Mouse (Mus musculus): Measurements from ENCODE around the gene Rfx5. TPM values are rescaled to one million over a fixed set of nuclear protein-coding genes. Genes with fewer than 3 reads are reported as not detected.

The Rfx5 gene
- polyA plus RNA-seq, 1 experiment from 2014 or later = 7.1 TPM

- no peak overlapping the region for H3K27ac ChIP-seq (ENCODE audit: low read depth, low read length)
- 83% methylated on average over 3 of the region's 3 CpGs for WGBS
- peaks cover under 1% of the 10 kb centered on the region; the same call in 1 of the 2 replicates for H3K4me1 ChIP-seq (ENCODE audit: control insufficient read depth, insufficient read depth, low read depth, low read length)
- no peaks in the 10 kb centered on the region for H3K36me3 ChIP-seq (ENCODE audit: control insufficient read depth, insufficient read depth, low read length)
- H3K9me3 ChIP-seq (ENCODE audit: control insufficient read depth, low read length) = no peaks in the 10 kb centered on the region
- H3K4me2 ChIP-seq (ENCODE audit: low read length) = no peak overlapping the region
- H3K27me3 ChIP-seq (replicated peaks; ENCODE audit: control insufficient read depth, insufficient read depth, low read length) = no peaks in the 10 kb centered on the region
- ATAC-seq = no peak
- no peak overlapping the region for H3K9ac ChIP-seq (ENCODE audit: low read depth, low read length)
- no peak overlapping the region for H3K4me3 ChIP-seq (ENCODE audit: low read length)
These were observed 4.2 kb upstream of the Rfx5 start for GRCm38 (mm10) chr3:94949645-94950044.

DNA sequence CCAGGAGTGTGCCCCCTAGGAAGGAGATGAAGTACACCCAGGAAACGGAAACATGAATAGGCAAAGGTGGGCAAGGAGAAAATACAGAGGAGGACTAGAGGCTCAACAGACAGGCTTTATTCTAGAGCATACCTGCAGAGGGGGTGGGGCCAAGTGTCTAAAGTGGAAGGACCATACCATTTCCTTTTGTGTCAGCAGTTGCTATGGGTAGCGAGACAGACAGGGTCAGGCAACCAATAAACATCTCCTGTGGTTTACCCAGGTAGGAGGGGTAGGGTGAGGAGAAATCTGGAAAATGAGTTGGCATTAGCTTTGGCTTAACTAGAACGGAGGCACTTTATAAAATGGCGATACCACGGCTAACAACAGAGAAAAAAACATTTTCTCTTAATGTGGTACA lies 1.1 kb upstream of the Rfx5 start:
- peak overlapping the region; percentile 57 for H3K4me2 ChIP-seq (ENCODE audit: low read length)
- no peaks in the 10 kb centered on the region for H3K27me3 ChIP-seq (replicated peaks; ENCODE audit: control insufficient read depth, insufficient read depth, low read length)
- no peak for ATAC-seq
- H3K27ac ChIP-seq (ENCODE audit: low read depth, low read length) = no peak overlapping the region
- no peak overlapping the region for H3K9ac ChIP-seq (ENCODE audit: low read depth, low read length)
- peaks cover 10% of the 10 kb centered on the region for H3K4me1 ChIP-seq (ENCODE audit: control insufficient read depth, insufficient read depth, low read depth, low read length)
- H3K9me3 ChIP-seq (ENCODE audit: control insufficient read depth, low read length) = no peaks in the 10 kb centered on the region
- 71% methylated on average over 5 of the region's 5 CpGs for WGBS
- peaks cover 18% of the 10 kb centered on the region for H3K36me3 ChIP-seq (ENCODE audit: control insufficient read depth, insufficient read depth, low read length)
- peak overlapping the region; percentile 80 for H3K4me3 ChIP-seq (ENCODE audit: low read length)

- H3K27ac ChIP-seq (ENCODE audit: low read depth, low read length) = peak overlapping the region; percentile 95
- peaks cover 10% of the 10 kb centered on the region for H3K4me1 ChIP-seq (ENCODE audit: control insufficient read depth, insufficient read depth, low read depth, low read length)
- peak overlapping the region; percentile 57 for H3K4me2 ChIP-seq (ENCODE audit: low read length)
- peak overlapping the region; percentile 80 for H3K4me3 ChIP-seq (ENCODE audit: low read length)
- ATAC-seq = no peak
- peak overlapping the region; percentile 56 for H3K9ac ChIP-seq (ENCODE audit: low read depth, low read length)
- WGBS = 13% methylated on average over 9 of the region's 9 CpGs
- no peaks in the 10 kb centered on the region for H3K27me3 ChIP-seq (replicated peaks; ENCODE audit: control insufficient read depth, insufficient read depth, low read length)
- peaks cover 23% of the 10 kb centered on the region for H3K36me3 ChIP-seq (ENCODE audit: control insufficient read depth, insufficient read depth, low read length)
- no peaks in the 10 kb centered on the region for H3K9me3 ChIP-seq (ENCODE audit: control insufficient read depth, low read length)
These were observed 501 bp upstream of the Rfx5 start for GRCm38 (mm10) chr3:94953384-94953763.

- ATAC-seq = no peak
- H3K9ac ChIP-seq (ENCODE audit: low read depth, low read length) = no peak overlapping the region
- H3K36me3 ChIP-seq (ENCODE audit: control insufficient read depth, insufficient read depth, low read length) = peaks cover 26% of the 10 kb centered on the region
- H3K4me2 ChIP-seq (ENCODE audit: low read length) = no peak overlapping the region
- WGBS = 90% methylated on average over 8 of the region's 8 CpGs
- no peaks in the 10 kb centered on the region for H3K9me3 ChIP-seq (ENCODE audit: control insufficient read depth, low read length)
- H3K4me3 ChIP-seq (ENCODE audit: low read length) = no peak overlapping the region
- no peak overlapping the region for H3K27ac ChIP-seq (ENCODE audit: low read depth, low read length)
- no peaks in the 10 kb centered on the region for H3K27me3 ChIP-seq (replicated peaks; ENCODE audit: control insufficient read depth, insufficient read depth, low read length)
- H3K4me1 ChIP-seq (ENCODE audit: control insufficient read depth, insufficient read depth, low read depth, low read length) = peaks cover 10% of the 10 kb centered on the region
These were observed 4.4 kb downstream of the Rfx5 start for GRCm38 (mm10) chr3:94958295-94958694.

- no peak overlapping the region for H3K27ac ChIP-seq (ENCODE audit: low read depth, low read length)
- H3K27me3 ChIP-seq (replicated peaks; ENCODE audit: control insufficient read depth, insufficient read depth, low read length) = no peaks in the 10 kb centered on the region
- 55% methylated on average over 8 of the region's 8 CpGs for WGBS
- peaks cover 7% of the 10 kb centered on the region for H3K4me1 ChIP-seq (ENCODE audit: control insufficient read depth, insufficient read depth, low read depth, low read length)
- H3K4me2 ChIP-seq (ENCODE audit: low read length) = no peak overlapping the region
- peaks cover 26% of the 10 kb centered on the region for H3K36me3 ChIP-seq (ENCODE audit: control insufficient read depth, insufficient read depth, low read length)
- no peak overlapping the region for H3K9ac ChIP-seq (ENCODE audit: low read depth, low read length)
- ATAC-seq = no peak
- no peaks in the 10 kb centered on the region for H3K9me3 ChIP-seq (ENCODE audit: control insufficient read depth, low read length)
- H3K4me3 ChIP-seq (ENCODE audit: low read length) = no peak overlapping the region
These were observed 6.0 kb downstream of the Rfx5 start for GRCm38 (mm10) chr3:94959871-94960270.

DNA sequence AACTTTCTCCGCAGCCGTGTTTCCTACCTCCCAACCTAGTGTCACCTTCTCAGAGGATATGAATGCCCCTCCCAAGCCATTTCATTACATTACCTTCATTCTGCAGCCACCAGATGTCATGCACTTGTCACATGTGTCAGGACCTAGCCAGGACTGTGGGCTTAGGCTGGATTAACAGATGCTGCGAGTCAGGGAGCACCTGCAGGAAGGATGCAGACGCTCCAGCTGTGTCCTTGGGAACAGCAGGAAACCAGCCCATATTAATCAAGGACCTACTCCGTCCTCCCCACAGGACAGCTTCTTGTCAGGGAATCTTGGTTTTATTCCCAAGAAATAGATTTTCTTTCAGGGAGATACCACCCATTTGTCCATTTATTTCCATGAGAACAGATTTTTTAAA lies 6.4 kb downstream of the Rfx5 start:
- H3K9ac ChIP-seq (ENCODE audit: low read depth, low read length) = no peak overlapping the region
- H3K27ac ChIP-seq (ENCODE audit: low read depth, low read length) = no peak overlapping the region
- WGBS = 47% methylated on average over 5 of the region's 5 CpGs
- H3K4me2 ChIP-seq (ENCODE audit: low read length) = no peak overlapping the region
- H3K9me3 ChIP-seq (ENCODE audit: control insufficient read depth, low read length) = no peaks in the 10 kb centered on the region
- H3K36me3 ChIP-seq (ENCODE audit: control insufficient read depth, insufficient read depth, low read length) = peaks cover 26% of the 10 kb centered on the region
- H3K4me1 ChIP-seq (ENCODE audit: control insufficient read depth, insufficient read depth, low read depth, low read length) = peaks cover 3% of the 10 kb centered on the region
- 0 out of 2 replicates have a peak, but pooled peaks have one; percentile 34 for ATAC-seq
- no peaks in the 10 kb centered on the region for H3K27me3 ChIP-seq (replicated peaks; ENCODE audit: control insufficient read depth, insufficient read depth, low read length)
- no peak overlapping the region for H3K4me3 ChIP-seq (ENCODE audit: low read length)

GRCm38 (mm10) chr3:94964989-94965388 lies 11.1 kb downstream of the Rfx5 start:
- Histone ChIP-seq H3K36me3 (ENCODE audit: control insufficient read depth, insufficient read depth, low read length) (no peaks in the 10 kb centered on the region), H3K4me3 (ENCODE audit: low read length) (no peak overlapping the region), H3K4me1 (ENCODE audit: control insufficient read depth, insufficient read depth, low read depth, low read length) (no peaks in the 10 kb centered on the region), H3K4me2 (ENCODE audit: low read length) (no peak overlapping the region), H3K9me3 (ENCODE audit: control insufficient read depth, low read length) (no peaks in the 10 kb centered on the region), H3K27ac (ENCODE audit: low read depth, low read length) (no peak overlapping the region), H3K9ac (ENCODE audit: low read depth, low read length) (no peak overlapping the region), H3K27me3 (replicated peaks; ENCODE audit: control insufficient read depth, insufficient read depth, low read length) (no peaks in the 10 kb centered on the region)
- 100% methylated on average over 1 of the region's 1 CpGs for WGBS
- ATAC-seq = no peak

- ATAC-seq = no peak
- Histone ChIP-seq H3K4me3 (ENCODE audit: low read length) (no peak overlapping the region), H3K9ac (ENCODE audit: low read depth, low read length) (no peak overlapping the region), H3K27ac (ENCODE audit: low read depth, low read length) (no peak overlapping the region), H3K36me3 (ENCODE audit: control insufficient read depth, insufficient read depth, low read length) (no peaks in the 10 kb centered on the region), H3K9me3 (ENCODE audit: control insufficient read depth, low read length) (no peaks in the 10 kb centered on the region), H3K27me3 (replicated peaks; ENCODE audit: control insufficient read depth, insufficient read depth, low read length) (no peaks in the 10 kb centered on the region), H3K4me2 (ENCODE audit: low read length) (no peak overlapping the region), H3K4me1 (ENCODE audit: control insufficient read depth, insufficient read depth, low read depth, low read length) (no peaks in the 10 kb centered on the region)
- WGBS = 67% methylated on average over 1 of the region's 1 CpGs
These were observed 12.0 kb downstream of the Rfx5 start for GRCm38 (mm10) chr3:94965878-94966277.

DNA sequence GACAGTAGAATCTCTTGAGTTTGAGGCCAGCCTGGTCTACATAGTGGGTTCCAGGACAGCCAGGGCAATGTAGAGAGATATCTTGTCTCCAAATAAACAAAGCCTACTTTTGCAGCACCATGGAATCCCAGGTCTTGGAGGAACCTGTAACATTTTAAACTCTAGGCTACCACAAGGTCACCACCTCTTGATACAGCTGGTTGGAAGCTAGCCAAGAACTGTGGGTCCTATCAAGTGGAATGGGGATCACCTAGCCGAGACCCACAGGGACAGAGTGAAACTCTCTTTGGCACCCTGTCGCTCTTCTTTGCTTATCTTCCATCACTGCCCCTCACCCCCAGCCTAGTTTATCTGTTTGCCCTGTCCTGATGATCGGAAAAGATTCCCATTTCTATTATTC lies 18.7 kb downstream of the Rfx5 start:
- 94% methylated on average over 3 of the region's 3 CpGs for WGBS
- Histone ChIP-seq H3K27ac (ENCODE audit: low read depth, low read length) (no peak overlapping the region), H3K36me3 (ENCODE audit: control insufficient read depth, insufficient read depth, low read length) (no peaks in the 10 kb centered on the region), H3K4me3 (ENCODE audit: low read length) (no peak overlapping the region), H3K9ac (ENCODE audit: low read depth, low read length) (no peak overlapping the region), H3K4me2 (ENCODE audit: low read length) (no peak overlapping the region), H3K27me3 (replicated peaks; ENCODE audit: control insufficient read depth, insufficient read depth, low read length) (no peaks in the 10 kb centered on the region), H3K4me1 (ENCODE audit: control insufficient read depth, insufficient read depth, low read depth, low read length) (peaks cover 11% of the 10 kb centered on the region), H3K9me3 (ENCODE audit: control insufficient read depth, low read length) (no peaks in the 10 kb centered on the region)
- no peak for ATAC-seq

GRCm38 (mm10) chr3:94973620-94974019 lies 19.7 kb downstream of the Rfx5 start:
- ATAC-seq = no peak
- Histone ChIP-seq H3K9ac (ENCODE audit: low read depth, low read length) (no peak overlapping the region), H3K4me1 (ENCODE audit: control insufficient read depth, insufficient read depth, low read depth, low read length) (peaks cover 11% of the 10 kb centered on the region), H3K36me3 (ENCODE audit: control insufficient read depth, insufficient read depth, low read length) (0 out of 2 replicates have a peak, but pooled peaks cover 3% of the 10 kb centered on the region), H3K9me3 (ENCODE audit: control insufficient read depth, low read length) (no peaks in the 10 kb centered on the region), H3K27me3 (replicated peaks; ENCODE audit: control insufficient read depth, insufficient read depth, low read length) (no peaks in the 10 kb centered on the region), H3K4me3 (ENCODE audit: low read length) (no peak overlapping the region), H3K4me2 (ENCODE audit: low read length) (peak overlapping the region; percentile 60), H3K27ac (ENCODE audit: low read depth, low read length) (no peak overlapping the region)
- 79% methylated on average over 5 of the region's 5 CpGs for WGBS
